Mouse (Mus musculus) liver, embryonic 16.5 days (tissue): ENCODE results near the gene Ifrd2. TPM values are rescaled to one million over a fixed set of nuclear protein-coding genes. Genes with fewer than 3 reads are reported as not detected.

Experiments
- ATAC-seq: fragments of 200-750 bp; cut with Nextera tagmentation; 2 replicates; pipeline ENCODE4 v1.8.0; 2017; ENCODE audit warnings: low read depth, mild to moderate bottlenecking, moderate number of reproducible peaks, moderate library complexity
- H3K27ac ChIP-seq: fragments of 300-500 bp; sonication (generic); 2 replicates; pipeline ENCODE4 v1.5.1; 2014; ENCODE audit warnings: mild to moderate bottlenecking, low read length
- H3K27me3 ChIP-seq: fragments of 300-500 bp; sonication (generic); 2 replicates; pipeline ENCODE4 v1.6.1; 2014; ENCODE audit warnings: low read depth, low read length, mixed read lengths; ENCODE audit not compliant: control insufficient read depth, insufficient read depth
- H3K36me3 ChIP-seq: fragments of 300-500 bp; sonication (generic); 2 replicates; pipeline ENCODE4 v1.6.1; 2014; ENCODE audit warnings: mild to moderate bottlenecking; ENCODE audit not compliant: control insufficient read depth, insufficient read depth
- H3K4me1 ChIP-seq: fragments of 300-500 bp; sonication (generic); 2 replicates; pipeline ENCODE4 v1.6.1; 2014; ENCODE audit warnings: low read depth, low read length, mixed read lengths; ENCODE audit not compliant: control insufficient read depth
- H3K4me2 ChIP-seq: fragments of 300-500 bp; sonication (generic); 2 replicates; pipeline ENCODE4 v1.6.1; 2014; ENCODE audit warnings: low read depth, low read length, mixed read lengths
- H3K4me3 ChIP-seq: fragments of 300-500 bp; sonication (generic); 2 replicates; pipeline ENCODE4 v1.5.1; 2014; ENCODE audit warnings: low read depth, mild to moderate bottlenecking, low read length
- H3K9ac ChIP-seq: fragments of 300-500 bp; sonication (generic); 2 replicates; pipeline ENCODE4 v1.6.1; 2014; ENCODE audit warnings: low read depth, low read length
- H3K9me3 ChIP-seq: fragments of 300-500 bp; sonication (generic); replicated peaks from 2 replicates; pipeline ENCODE4 v1.6.1; 2016; ENCODE audit warnings: low read length; ENCODE audit not compliant: control insufficient read depth
- WGBS: fragments of 180-500 bp; shearing (Covaris S2); extraction: QIAGEN DNeasy Blood & Tissue Kit; methylation state at CpG from one replicate; pipeline ENCODE4 v1.1.7; 2014; ENCODE audit not compliant: insufficient replicate concordance; 5-methylcytosine and 5-hydroxymethylcytosine counted together
- polyA plus RNA-seq: library from polyadenylated mRNA; unstranded; fragments of >200 nt; fragmentation: Nextera tagmentation; extraction: Ambion mirVana; gene quantifications from 2 replicates; pipeline ENCODE4 v1.2.1, GENCODE M21; 2015

Ifrd2 gene
- polyA plus RNA-seq, 1 experiment from 2014 or later, result 166 TPM

- Histone ChIP-seq H3K4me1 (peaks cover 25% of the 10 kb centered on the region), H3K36me3 (peaks cover 32% of the 10 kb centered on the region), H3K27me3 (no peaks in the 10 kb centered on the region), H3K9ac (no peak overlapping the region), H3K4me2 (no peak overlapping the region), H3K4me3 (no peak overlapping the region), H3K27ac (no peak overlapping the region), H3K9me3 (no peaks in the 10 kb centered on the region)
- no peak for ATAC-seq
- whole genome bisulfite sequencing, result 50% methylated on average over 2 of the region's 2 CpGs
Observed at GRCm38 (mm10) chr9:107617461-107617860, 30.0 kb downstream of the Ifrd2 start.

DNA sequence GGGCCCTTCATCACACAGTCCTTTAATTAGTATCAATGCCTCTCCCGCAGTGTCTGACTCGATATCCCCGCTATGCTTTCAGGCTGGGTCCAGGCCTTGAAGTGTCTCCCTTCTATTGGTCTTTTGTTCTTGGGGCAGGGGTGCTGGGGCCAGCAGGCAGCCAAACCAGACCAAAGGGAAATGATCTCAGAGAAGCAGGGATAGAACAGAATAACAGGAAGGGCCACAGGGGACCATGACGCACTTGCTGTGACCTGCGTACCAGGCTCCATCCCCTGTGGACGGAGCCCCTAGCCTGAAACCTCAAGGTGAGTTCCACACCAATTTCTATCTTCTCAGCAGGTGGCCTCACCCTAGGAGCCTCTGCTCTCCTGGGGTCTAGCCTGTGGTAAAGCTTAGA, 30.7 kb downstream of the Ifrd2 start:
- Histone ChIP-seq H3K27me3 (no peaks in the 10 kb centered on the region), H3K4me2 (no peak overlapping the region), H3K4me1 (peaks cover 20% of the 10 kb centered on the region), H3K4me3 (no peak overlapping the region), H3K27ac (peak overlapping the region; percentile 87), H3K9me3 (no peaks in the 10 kb centered on the region), H3K36me3 (peaks cover 32% of the 10 kb centered on the region), H3K9ac (no peak overlapping the region)
- WGBS, result 84% methylated on average over 6 of the region's 6 CpGs
- ATAC-seq, result no peak

GRCm38 (mm10) chr9:107618778-107619545, 31.5 kb downstream of the Ifrd2 start:
- Histone ChIP-seq H3K4me2 (no peak overlapping the region), H3K36me3 (peaks cover 32% of the 10 kb centered on the region), H3K27ac (peak overlapping the region; percentile 87), H3K4me1 (peaks cover 19% of the 10 kb centered on the region), H3K9me3 (no peaks in the 10 kb centered on the region), H3K9ac (no peak overlapping the region; the same call in 1 of the 2 replicates), H3K4me3 (no peak overlapping the region), H3K27me3 (no peaks in the 10 kb centered on the region)
- WGBS, result 47% methylated on average over 13 of the region's 13 CpGs
- ATAC-seq, result peak; percentile 77

DNA sequence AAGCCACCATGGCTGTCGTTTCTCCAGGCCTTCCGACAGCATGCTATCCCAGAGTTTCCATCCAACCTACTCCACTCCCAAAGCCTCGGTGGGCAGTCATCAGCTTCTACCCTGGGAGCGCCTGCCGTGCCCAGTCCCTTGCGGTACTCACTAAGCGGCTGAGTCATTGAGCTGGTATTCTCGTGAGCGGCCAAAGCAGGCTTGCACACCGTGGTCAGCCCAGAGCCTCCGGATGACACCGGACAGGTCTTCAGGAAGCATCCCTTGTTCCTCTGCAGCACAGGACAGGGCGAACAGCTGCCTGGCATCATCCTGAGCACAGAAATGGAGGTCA, 32.1 kb downstream of the Ifrd2 start:
- Histone ChIP-seq H3K9me3 (no peaks in the 10 kb centered on the region), H3K4me3 (no peak overlapping the region), H3K4me1 (peaks cover 19% of the 10 kb centered on the region), H3K4me2 (no peak overlapping the region), H3K36me3 (peaks cover 32% of the 10 kb centered on the region), H3K27me3 (no peaks in the 10 kb centered on the region), H3K27ac (peak overlapping the region; percentile 87), H3K9ac (no peak overlapping the region)
- ATAC-seq, result no peak
- WGBS, result 63% methylated on average over 13 of the region's 13 CpGs

DNA sequence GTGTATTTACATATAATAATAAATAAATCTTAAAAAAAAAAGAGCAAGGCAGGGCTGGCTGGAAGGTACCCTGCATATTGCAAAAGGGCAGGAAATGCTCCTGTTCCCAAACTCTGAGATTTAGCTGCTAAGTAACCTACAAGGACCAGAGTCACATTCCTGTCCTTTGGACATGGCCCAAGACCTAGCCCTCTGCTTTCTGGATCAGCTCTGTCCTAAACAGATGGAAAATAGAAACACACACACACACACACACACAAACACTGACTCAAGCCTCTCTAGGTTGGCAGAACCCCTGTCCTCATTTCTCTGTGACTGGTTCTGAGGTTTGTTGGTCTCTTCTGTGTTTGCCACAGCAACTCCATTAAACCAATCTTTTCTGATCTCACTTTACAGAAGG, 33.5 kb downstream of the Ifrd2 start:
- Histone ChIP-seq H3K4me2 (no peak overlapping the region), H3K27ac (no peak overlapping the region), H3K36me3 (peaks cover 29% of the 10 kb centered on the region), H3K9me3 (no peaks in the 10 kb centered on the region), H3K4me1 (peaks cover 31% of the 10 kb centered on the region), H3K9ac (no peak overlapping the region), H3K4me3 (no peak overlapping the region), H3K27me3 (no peaks in the 10 kb centered on the region)
- no peak for ATAC-seq

DNA sequence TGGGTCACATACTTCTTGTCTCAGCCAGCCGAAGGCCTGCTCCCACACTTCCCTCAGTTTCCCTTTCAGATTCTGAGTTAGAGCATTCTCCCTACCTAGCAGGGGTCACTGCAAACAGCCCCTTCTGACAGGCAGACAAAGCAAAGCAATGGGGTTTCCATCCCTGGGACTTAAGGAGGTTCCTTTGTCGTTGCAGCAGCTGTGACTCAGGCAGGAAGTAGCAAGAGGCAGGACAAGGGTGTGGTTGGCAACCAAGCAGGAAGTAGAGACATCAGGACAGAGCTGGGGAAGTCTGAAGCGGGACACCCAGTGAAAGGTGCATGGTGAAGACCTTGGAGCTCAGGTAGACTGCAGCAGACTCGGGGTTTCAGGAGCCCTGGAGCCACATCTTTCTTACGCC, 37.1 kb downstream of the Ifrd2 start:
- WGBS, result 38% methylated on average over 5 of the region's 5 CpGs
- no peak for ATAC-seq
- Histone ChIP-seq H3K4me1 (peaks cover 53% of the 10 kb centered on the region), H3K27me3 (no peaks in the 10 kb centered on the region), H3K4me3 (no peak overlapping the region), H3K9me3 (no peaks in the 10 kb centered on the region), H3K4me2 (no peak overlapping the region), H3K27ac (peak overlapping the region; percentile 31), H3K9ac (peak overlapping the region; percentile 6; the same call in 1 of the 2 replicates), H3K36me3 (peaks cover 16% of the 10 kb centered on the region)

- peaks cover 13% of the 10 kb centered on the region for H3K36me3 ChIP-seq
- H3K4me1 ChIP-seq, result peaks cover 53% of the 10 kb centered on the region
- WGBS, result 74% methylated on average over 3 of the region's 3 CpGs
- peak overlapping the region; percentile 31 for H3K27ac ChIP-seq
- no peak for ATAC-seq
- no peaks in the 10 kb centered on the region for H3K9me3 ChIP-seq
- H3K9ac ChIP-seq, result peak overlapping the region; percentile 6; the same call in 1 of the 2 replicates
- H3K27me3 ChIP-seq, result no peaks in the 10 kb centered on the region
- H3K4me2 ChIP-seq, result no peak overlapping the region
- no peak overlapping the region for H3K4me3 ChIP-seq
Observed at GRCm38 (mm10) chr9:107624951-107625350, 37.5 kb downstream of the Ifrd2 start.

- peak overlapping the region; percentile 6; the same call in 1 of the 2 replicates for H3K9ac ChIP-seq
- H3K27me3 ChIP-seq, result no peaks in the 10 kb centered on the region
- H3K9me3 ChIP-seq, result no peaks in the 10 kb centered on the region
- 86% methylated on average over 12 of the region's 12 CpGs for WGBS
- peaks cover 12% of the 10 kb centered on the region for H3K36me3 ChIP-seq
- peaks cover 58% of the 10 kb centered on the region for H3K4me1 ChIP-seq
- peak overlapping the region; percentile 31 for H3K27ac ChIP-seq
- H3K4me2 ChIP-seq, result 0 out of 2 replicates have a peak overlapping the region, but pooled peaks have one; percentile 24
- ATAC-seq, result no peak
- H3K4me3 ChIP-seq, result no peak overlapping the region
Observed at GRCm38 (mm10) chr9:107625351-107626128, 38.1 kb downstream of the Ifrd2 start.
